Mouse (Mus musculus): ENCODE measurements around the gene Myl4. TPM values are rescaled to one million over a fixed set of nuclear protein-coding genes. Genes with fewer than 3 reads are reported as not detected.
"Not testable (repeated sequence)": the region's sequence is repeated elsewhere in the genome, so short reads cannot be mapped to it uniquely, and the experiment has no call there.

The Myl4 gene
- polyA plus RNA-seq, 1 experiment from 2014 or later = 4.2 TPM

- Histone ChIP-seq H3K9ac (ENCODE audit: low read depth, low read length) (no peak overlapping the region), H3K27me3 (replicated peaks; ENCODE audit: control insufficient read depth, insufficient read depth, low read length) (no peaks in the 10 kb centered on the region), H3K27ac (ENCODE audit: low read depth, low read length) (no peak overlapping the region), H3K4me2 (ENCODE audit: low read length) (no peak overlapping the region), H3K36me3 (ENCODE audit: control insufficient read depth, insufficient read depth, low read length) (no peaks in the 10 kb centered on the region), H3K4me3 (ENCODE audit: low read length) (no peak overlapping the region), H3K4me1 (ENCODE audit: control insufficient read depth, insufficient read depth, low read depth, low read length) (no peaks in the 10 kb centered on the region), H3K9me3 (ENCODE audit: control insufficient read depth, low read length) (no peaks in the 10 kb centered on the region; the same call in 1 of the 2 replicates)
- WGBS = 83% methylated on average over 2 of the region's 2 CpGs
- no peak for ATAC-seq
These were observed 16.3 kb downstream of the Myl4 start for GRCm38 (mm10) chr11:104566796-104567195.

GRCm38 (mm10) chr11:104567736-104568135 is 17.3 kb downstream of the Myl4 start:
- no peaks in the 10 kb centered on the region; the same call in 1 of the 2 replicates for H3K9me3 ChIP-seq (ENCODE audit: control insufficient read depth, low read length)
- no peaks in the 10 kb centered on the region for H3K27me3 ChIP-seq (replicated peaks; ENCODE audit: control insufficient read depth, insufficient read depth, low read length)
- no peak overlapping the region for H3K27ac ChIP-seq (ENCODE audit: low read depth, low read length)
- no peak overlapping the region for H3K4me2 ChIP-seq (ENCODE audit: low read length)
- 87% methylated on average over 9 of the region's 9 CpGs for WGBS
- no peak overlapping the region for H3K4me3 ChIP-seq (ENCODE audit: low read length)
- ATAC-seq = no peak
- no peaks in the 10 kb centered on the region for H3K36me3 ChIP-seq (ENCODE audit: control insufficient read depth, insufficient read depth, low read length)
- H3K4me1 ChIP-seq (ENCODE audit: control insufficient read depth, insufficient read depth, low read depth, low read length) = no peaks in the 10 kb centered on the region
- H3K9ac ChIP-seq (ENCODE audit: low read depth, low read length) = no peak overlapping the region

- no peaks in the 10 kb centered on the region for H3K27me3 ChIP-seq (replicated peaks; ENCODE audit: control insufficient read depth, insufficient read depth, low read length)
- H3K9ac ChIP-seq (ENCODE audit: low read depth, low read length) = no peak overlapping the region
- no peak for ATAC-seq
- no peaks in the 10 kb centered on the region; the same call in 1 of the 2 replicates for H3K9me3 ChIP-seq (ENCODE audit: control insufficient read depth, low read length)
- H3K4me1 ChIP-seq (ENCODE audit: control insufficient read depth, insufficient read depth, low read depth, low read length) = no peaks in the 10 kb centered on the region
- no peak overlapping the region for H3K27ac ChIP-seq (ENCODE audit: low read depth, low read length)
- H3K36me3 ChIP-seq (ENCODE audit: control insufficient read depth, insufficient read depth, low read length) = no peaks in the 10 kb centered on the region
- WGBS = 98% methylated on average over 4 of the region's 4 CpGs
- H3K4me3 ChIP-seq (ENCODE audit: low read length) = no peak overlapping the region
- H3K4me2 ChIP-seq (ENCODE audit: low read length) = no peak overlapping the region
These were observed 17.9 kb downstream of the Myl4 start for GRCm38 (mm10) chr11:104568326-104568725.

- not testable (repeated sequence) for H3K9me3 ChIP-seq (ENCODE audit: control insufficient read depth, low read length); H3K27me3 ChIP-seq (replicated peaks; ENCODE audit: control insufficient read depth, insufficient read depth, low read length); H3K4me3 ChIP-seq (ENCODE audit: low read length); ATAC-seq; H3K9ac ChIP-seq (ENCODE audit: low read depth, low read length); H3K4me1 ChIP-seq (ENCODE audit: control insufficient read depth, insufficient read depth, low read depth, low read length); H3K36me3 ChIP-seq (ENCODE audit: control insufficient read depth, insufficient read depth, low read length); H3K4me2 ChIP-seq (ENCODE audit: low read length); H3K27ac ChIP-seq (ENCODE audit: low read depth, low read length)
- 86% methylated on average over 8 of the region's 8 CpGs for WGBS
These were observed 20.1 kb downstream of the Myl4 start for GRCm38 (mm10) chr11:104570515-104570914.

GRCm38 (mm10) chr11:104571373-104571772 is 20.9 kb downstream of the Myl4 start:
- not testable (repeated sequence) for H3K36me3 ChIP-seq (ENCODE audit: control insufficient read depth, insufficient read depth, low read length); H3K4me1 ChIP-seq (ENCODE audit: control insufficient read depth, insufficient read depth, low read depth, low read length); H3K27ac ChIP-seq (ENCODE audit: low read depth, low read length); H3K9me3 ChIP-seq (ENCODE audit: control insufficient read depth, low read length); H3K27me3 ChIP-seq (replicated peaks; ENCODE audit: control insufficient read depth, insufficient read depth, low read length)
- Histone ChIP-seq H3K4me2 (ENCODE audit: low read length) (peak overlapping the region; percentile 67), H3K9ac (ENCODE audit: low read depth, low read length) (peak overlapping the region; percentile 55), H3K4me3 (ENCODE audit: low read length) (peak overlapping the region; percentile 42)
- ATAC-seq = peak; percentile 45; the same call in 1 of the 2 replicates
- WGBS = 3% methylated on average over 28 of the region's 28 CpGs

- ATAC-seq = no peak
- Histone ChIP-seq H3K4me1 (ENCODE audit: control insufficient read depth, insufficient read depth, low read depth, low read length) (no peaks in the 10 kb centered on the region), H3K27me3 (replicated peaks; ENCODE audit: control insufficient read depth, insufficient read depth, low read length) (no peaks in the 10 kb centered on the region), H3K9me3 (ENCODE audit: control insufficient read depth, low read length) (no peaks in the 10 kb centered on the region; the same call in 1 of the 2 replicates), H3K36me3 (ENCODE audit: control insufficient read depth, insufficient read depth, low read length) (no peaks in the 10 kb centered on the region), H3K4me2 (ENCODE audit: low read length) (no peak overlapping the region), H3K4me3 (ENCODE audit: low read length) (no peak overlapping the region), H3K27ac (ENCODE audit: low read depth, low read length) (no peak overlapping the region), H3K9ac (ENCODE audit: low read depth, low read length) (no peak overlapping the region)
- 51% methylated on average over 7 of the region's 7 CpGs for WGBS
These were observed 21.6 kb downstream of the Myl4 start for GRCm38 (mm10) chr11:104572091-104572490.

GRCm38 (mm10) chr11:104572566-104572965 is 22.1 kb downstream of the Myl4 start:
- Histone ChIP-seq H3K9ac (ENCODE audit: low read depth, low read length) (no peak overlapping the region), H3K27ac (ENCODE audit: low read depth, low read length) (no peak overlapping the region), H3K27me3 (replicated peaks; ENCODE audit: control insufficient read depth, insufficient read depth, low read length) (no peaks in the 10 kb centered on the region), H3K9me3 (ENCODE audit: control insufficient read depth, low read length) (no peaks in the 10 kb centered on the region; the same call in 1 of the 2 replicates), H3K4me3 (ENCODE audit: low read length) (no peak overlapping the region), H3K4me1 (ENCODE audit: control insufficient read depth, insufficient read depth, low read depth, low read length) (no peaks in the 10 kb centered on the region), H3K36me3 (ENCODE audit: control insufficient read depth, insufficient read depth, low read length) (no peaks in the 10 kb centered on the region), H3K4me2 (ENCODE audit: low read length) (no peak overlapping the region)
- ATAC-seq = no peak
- WGBS = 45% methylated on average over 2 of the region's 2 CpGs

GRCm38 (mm10) chr11:104576772-104577612 is 26.5 kb downstream of the Myl4 start:
- H3K27me3 ChIP-seq (replicated peaks; ENCODE audit: control insufficient read depth, insufficient read depth, low read length) = no peaks in the 10 kb centered on the region
- WGBS = 58% methylated on average over 10 of the region's 10 CpGs
- peaks cover 2% of the 10 kb centered on the region; the same call in 1 of the 2 replicates for H3K4me1 ChIP-seq (ENCODE audit: control insufficient read depth, insufficient read depth, low read depth, low read length)
- no peaks in the 10 kb centered on the region for H3K36me3 ChIP-seq (ENCODE audit: control insufficient read depth, insufficient read depth, low read length)
- no peaks in the 10 kb centered on the region for H3K9me3 ChIP-seq (ENCODE audit: control insufficient read depth, low read length)
- H3K9ac ChIP-seq (ENCODE audit: low read depth, low read length) = no peak overlapping the region
- ATAC-seq = no peak
- H3K27ac ChIP-seq (ENCODE audit: low read depth, low read length) = no peak overlapping the region
- no peak overlapping the region for H3K4me3 ChIP-seq (ENCODE audit: low read length)
- no peak overlapping the region for H3K4me2 ChIP-seq (ENCODE audit: low read length)

- Histone ChIP-seq H3K9ac (ENCODE audit: low read depth, low read length) (no peak overlapping the region), H3K4me2 (ENCODE audit: low read length) (no peak overlapping the region), H3K4me3 (ENCODE audit: low read length) (no peak overlapping the region), H3K27me3 (replicated peaks; ENCODE audit: control insufficient read depth, insufficient read depth, low read length) (no peaks in the 10 kb centered on the region), H3K4me1 (ENCODE audit: control insufficient read depth, insufficient read depth, low read depth, low read length) (peaks cover 2% of the 10 kb centered on the region; the same call in 1 of the 2 replicates), H3K9me3 (ENCODE audit: control insufficient read depth, low read length) (no peaks in the 10 kb centered on the region), H3K27ac (ENCODE audit: low read depth, low read length) (no peak overlapping the region), H3K36me3 (ENCODE audit: control insufficient read depth, insufficient read depth, low read length) (no peaks in the 10 kb centered on the region)
- ATAC-seq = no peak
- 70% methylated on average over 5 of the region's 5 CpGs for WGBS
These were observed 27.6 kb downstream of the Myl4 start for GRCm38 (mm10) chr11:104578074-104578473.
